Mouse (Mus musculus) liver, embryonic 14.5 days (tissue): Measurements from ENCODE around the gene Brd3.

ENCODE experiments used
- CTCF ChIP-seq: IDR thresholded peaks from 2 replicates; pipeline ENCODE4 v1.5.1; 2016; ENCODE audit warnings: antibody characterized with exemption, low read depth, control low read depth
- EP300 ChIP-seq: IDR thresholded peaks from 2 replicates; pipeline ENCODE4 v1.6.1; 2016; ENCODE audit warnings: antibody characterized with exemption, low read depth

DNA sequence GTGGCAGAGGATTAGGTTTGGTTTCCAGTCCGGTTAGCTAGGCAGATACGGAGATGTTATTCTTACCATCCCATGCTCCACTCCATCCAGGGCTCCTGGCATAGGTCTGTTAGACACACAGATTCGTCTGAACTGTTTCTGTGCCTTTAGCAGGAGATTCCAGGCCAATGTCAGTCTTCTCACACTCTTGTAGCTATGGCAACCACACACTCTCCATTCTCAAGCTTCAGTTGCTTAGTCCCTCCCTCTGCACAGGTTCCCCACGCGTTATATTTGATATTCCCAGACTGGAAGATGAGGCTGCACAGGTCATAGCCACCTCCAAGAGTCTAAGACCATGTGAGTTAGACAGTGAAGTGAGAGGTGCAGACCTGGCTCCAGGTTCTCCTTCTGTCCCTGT lies 6.4 kb upstream of the Brd3 start:
- no peak for TF ChIP-seq CTCF
- no peak for TF ChIP-seq EP300
